In genomic region chr13:10867864-10868263, GRCm38 (mm10) we compare ENCODE assay signal across 27 mouse cellular contexts.
DNase-seq lines count a peak whose midpoint lies in the region; ATAC-seq and TF ChIP-seq lines count a peak whose summit lies in the region.
"Had no signal": no experiment of that assay in that cellular context is flagged by ENCODE, and none has a peak within 500 bp of the region (broad histone marks: within the 10 kb centered on the region; RNA-seq: fewer than 3 reads in every experiment).

No protein-coding gene starts in this region.

- no peak overlapping the region for H3K4me2 ChIP-seq in liver, embryonic 11.5 days
- H3K4me2 ChIP-seq: forebrain, embryonic 13.5 days; heart, embryonic 13.5 days; hindbrain, embryonic 13.5 days; limb, embryonic 13.5 days; neural tube, embryonic 13.5 days had no signal

- DNase-seq in frontal cortex, postnatal 25 days (ENCODE audit: low spot score in 2 of 2) = no peak
- DNase-seq in left cerebral cortex, adult 8-10 months (ENCODE audit: low spot score in 2 of 2) = peak; percentile 2 to 18
- DNase-seq in left cerebral cortex, postnatal 4 days = no peak
- DNase-seq in left cerebral cortex, postnatal 14 days (ENCODE audit: low spot score in 2 of 2) = peak; percentile 4 to 5
- no peak for DNase-seq in T-cell, adult 2 months (ENCODE audit: low spot score)
- no peak for DNase-seq in liver, embryonic 11.5 days (ENCODE audit: low spot score)
- DNase-seq: adrenal gland, adult 2 months; cerebellum, adult 9-10 months; gastrocnemius, postnatal 14 days; heart, adult 18-20 months; kidney, adult 2 months; kidney, postnatal 14 days; spleen, adult 18-20 months; thymus, postnatal 36 days had no signal

- H3ac ChIP-seq in C2C12 (ENCODE audit: control insufficient read depth, insufficient read length, low read depth) = no peak overlapping the region

- H3K36me3 ChIP-seq in C2C12 (ENCODE audit: control insufficient read depth, insufficient read depth) = no peaks in the 10 kb centered on the region
- H3K36me3 ChIP-seq in liver, embryonic 11.5 days (ENCODE audit: control insufficient read depth, insufficient read depth, low read length) = no peaks in the 10 kb centered on the region
- H3K36me3 ChIP-seq: heart, embryonic 13.5 days; hindbrain, embryonic 13.5 days; limb, embryonic 13.5 days; midbrain, embryonic 10.5 days; neural tube, embryonic 13.5 days had no signal

- intact Hi-C loops in left cerebral cortex, postnatal 4 days (cut with DNase I) = no loop called here
- intact Hi-C loops in left cerebral cortex, postnatal 14 days (cut with DNase I) = no loop called here

- H3K4me1 ChIP-seq in liver, embryonic 11.5 days (replicated peaks; ENCODE audit: control insufficient read depth, insufficient read depth, low read length) = no peaks in the 10 kb centered on the region
- H3K4me1 ChIP-seq: forebrain, embryonic 13.5 days; heart, embryonic 13.5 days; hindbrain, embryonic 13.5 days; limb, embryonic 13.5 days; midbrain, embryonic 10.5 days; neural tube, embryonic 13.5 days had no signal

- no peaks in the 10 kb centered on the region for H3K79me3 ChIP-seq in C2C12 (ENCODE audit: low read depth)

- H3K27me3 ChIP-seq in C2C12 (ENCODE audit: control insufficient read depth, insufficient read depth, insufficient read length) = no peaks in the 10 kb centered on the region
- no peaks in the 10 kb centered on the region for H3K27me3 ChIP-seq in liver, embryonic 11.5 days (replicated peaks; ENCODE audit: control insufficient read depth, insufficient read depth, low read length)
- H3K27me3 ChIP-seq: CH12.LX; forebrain, embryonic 13.5 days; heart, embryonic 13.5 days; hindbrain, embryonic 13.5 days; limb, embryonic 13.5 days; neural tube, embryonic 13.5 days had no signal

- H3K9me3 ChIP-seq in liver, embryonic 11.5 days (ENCODE audit: control insufficient read depth, low read length) = no peaks in the 10 kb centered on the region
- H3K9me3 ChIP-seq: forebrain, embryonic 13.5 days; limb, embryonic 13.5 days; midbrain, embryonic 10.5 days; neural tube, embryonic 13.5 days had no signal

- H3K27ac ChIP-seq in liver, embryonic 11.5 days (ENCODE audit: low read depth, low read length) = no peak overlapping the region
- H3K27ac ChIP-seq: forebrain, embryonic 13.5 days; heart, embryonic 13.5 days; hindbrain, embryonic 13.5 days; limb, embryonic 13.5 days; liver, embryonic 14.5 days; macrophage; midbrain, embryonic 10.5 days; neural tube, embryonic 13.5 days had no signal

- 74% methylated on average over 2 of the region's 2 CpGs for WGBS in liver, embryonic 11.5 days

- H3K79me2 ChIP-seq in C2C12 (ENCODE audit: control insufficient read depth, insufficient read depth) = no peaks in the 10 kb centered on the region

- no peak overlapping the region for H3K9ac ChIP-seq in liver, embryonic 11.5 days (ENCODE audit: low read depth, low read length)
- H3K9ac ChIP-seq: forebrain, embryonic 13.5 days; heart, embryonic 13.5 days; hindbrain, embryonic 13.5 days; limb, embryonic 13.5 days; liver, embryonic 14.5 days; neural tube, embryonic 13.5 days had no signal

- peak; percentile 57; the same call in 1 of the 2 replicates for ATAC-seq in frontal cortex, adult (ENCODE audit: low TSS enrichment)
- ATAC-seq in liver, embryonic 11.5 days (replicated peaks; ENCODE audit: low FRiP score) = no peak
- ATAC-seq: forebrain, embryonic 13.5 days; inflammation-experienced regulatory T-cells, adult 6 months had no signal

- H3K4me3 ChIP-seq in C2C12 (ENCODE audit: insufficient read depth, poor library complexity, severe bottlenecking) = no peak overlapping the region
- no peak overlapping the region for H3K4me3 ChIP-seq in liver, embryonic 11.5 days (ENCODE audit: low read depth, low read length)
- H3K4me3 ChIP-seq: erythroblast, embryonic 14.5 days; forebrain, embryonic 13.5 days; heart, embryonic 13.5 days; hindbrain, embryonic 13.5 days; limb, embryonic 13.5 days; midbrain, embryonic 10.5 days; neural tube, embryonic 13.5 days had no signal

- TF ChIP-seq CTCF in C2C12 (IDR thresholded peaks at IDR 0.05; ENCODE audit: control insufficient read depth, insufficient read depth, insufficient read length) = no peak

TF ChIP-seq in C2C12, 6 proteins besides CTCF, POLR2A, EP300 and RAD21:
- TF ChIP-seq USF1 (IDR thresholded peaks at IDR 0.05; ENCODE audit: low read depth) (no peak), FOSL1 (IDR thresholded peaks at IDR 0.05; ENCODE audit: insufficient read depth, low read length, poor library complexity, severe bottlenecking) (peak; percentile 17)
TF ChIP-seq in C2C12: peak in this region for 1.

Comparison
In these comparisons a context has a peak if more than half of its experiments do, and no peak if none do; other contexts are left out.
1. DNase-seq: peak in left cerebral cortex, adult 8-10 months (2 of 2) and left cerebral cortex, postnatal 14 days (2 of 2); none in frontal cortex, postnatal 25 days (0 of 2), left cerebral cortex, postnatal 4 days (single experiment), T-cell, adult 2 months (single experiment) and liver, embryonic 11.5 days (single experiment).